In genomic region chr5:125045202-125045601, GRCm38 (mm10) we compare ENCODE assay signal across 15 mouse cellular contexts. TPM values are rescaled to one million over a fixed set of nuclear protein-coding genes. Genes with fewer than 3 reads are reported as not detected.
DNase-seq lines count a peak whose midpoint lies in the region; ATAC-seq and TF ChIP-seq lines count a peak whose summit lies in the region.
"Had no signal": no experiment of that assay in that cellular context is flagged by ENCODE, and none has a peak within 500 bp of the region (broad histone marks: within the 10 kb centered on the region; RNA-seq: fewer than 3 reads in every experiment).

No protein-coding gene starts in this region.

- in situ Hi-C loops in Patski (cut with MboI; ENCODE audit: low pct_unique_long_range_greater_than_20kb) = no loop called here

- POLR2A ChIA-PET in Patski (lab: Charles Lee) = no interaction called here

- peaks cover 52% of the 10 kb centered on the region for H3K4me1 ChIP-seq in forebrain, embryonic 10.5 days
- no peaks in the 10 kb centered on the region; the same call in 1 of the 2 replicates for H3K4me1 ChIP-seq in hindbrain, postnatal 0 days (ENCODE audit: insufficient read depth, low read length)

- peak; percentile 80 for ATAC-seq in Patski
- 0 out of 2 replicates have a peak, but pooled peaks have one; percentile 19 for ATAC-seq in hindbrain, postnatal 0 days
- ATAC-seq: liver, embryonic 12.5 days; lung, postnatal 0 days had no signal

- peak; percentile 92 for DNase-seq in Muller cell, postnatal 12 days (ENCODE audit: inconsistent ontology term)
- DNase-seq in Patski (ENCODE audit: low read depth, low spot score) = no peak
- peak; percentile 42 for DNase-seq in forebrain, embryonic 10.5 days (ENCODE audit: extremely low spot score, low spot score)
- no peak for DNase-seq in hindbrain, postnatal 0 days (ENCODE audit: low spot score)
- DNase-seq in spleen, postnatal 14 days (ENCODE audit: low spot score in 2 of 2) = no peak
- no peak for DNase-seq in cerebellum, adult 11-12 months
- no peak for DNase-seq in right cerebral cortex, adult 2 months (ENCODE audit: low spot score in 2 of 2)
- DNase-seq: heart, adult 11 months had no signal

- peak overlapping the region; percentile 89 for H3K27ac ChIP-seq in forebrain, embryonic 10.5 days
- 0 out of 2 replicates have a peak overlapping the region, but pooled peaks have one; percentile 27 for H3K27ac ChIP-seq in hindbrain, postnatal 0 days
- H3K27ac ChIP-seq: kidney, embryonic 15.5 days; neural tube, embryonic 15.5 days had no signal

- H3K36me3 ChIP-seq in forebrain, embryonic 10.5 days (replicated peaks) = peaks cover 100% of the 10 kb centered on the region
- H3K36me3 ChIP-seq in hindbrain, postnatal 0 days (ENCODE audit: insufficient read depth, low read length) = peaks cover 53% of the 10 kb centered on the region

- no peaks in the 10 kb centered on the region for H3K27me3 ChIP-seq in Patski
- no peaks in the 10 kb centered on the region for H3K27me3 ChIP-seq in forebrain, embryonic 10.5 days (ENCODE audit: poor library complexity, severe bottlenecking)
- no peaks in the 10 kb centered on the region for H3K27me3 ChIP-seq in hindbrain, postnatal 0 days (ENCODE audit: insufficient read depth, low read length)
- H3K27me3 ChIP-seq: CH12.LX; embryonic facial prominence, embryonic 15.5 days; kidney, embryonic 15.5 days; liver, embryonic 12.5 days; neural tube, embryonic 15.5 days had no signal

- TF ChIP-seq CTCF in Patski (IDR thresholded peaks at IDR 0.05) = no peak
- no peak for TF ChIP-seq CTCF in hindbrain, postnatal 0 days (IDR thresholded peaks at IDR 0.05; ENCODE audit: low read depth)

- H3K4me2 ChIP-seq in hindbrain, postnatal 0 days (ENCODE audit: low read depth, low read length) = no peak overlapping the region
- H3K4me2 ChIP-seq: embryonic facial prominence, embryonic 15.5 days; kidney, embryonic 15.5 days; liver, embryonic 12.5 days; neural tube, embryonic 15.5 days had no signal

- CTCF ChIA-PET in Patski (lab: Charles Lee) = interaction anchor here (0.7 to 1.4 kb wide), 3 partner anchors 12 to 128 kb away, joined by 3 to 4 read pairs (median 3); no protein-coding TSS in a partner anchor

- WGBS in forebrain, embryonic 10.5 days = 23% methylated on average over 5 of the region's 5 CpGs
- WGBS in hindbrain, postnatal 0 days = 13% methylated on average over 5 of the region's 5 CpGs

- 0 out of 2 replicates have a peak overlapping the region, but pooled peaks have one; percentile 2 for H3K4me3 ChIP-seq in forebrain, embryonic 10.5 days
- H3K4me3 ChIP-seq in hindbrain, postnatal 0 days (ENCODE audit: low read length) = no peak overlapping the region
- H3K4me3 ChIP-seq: embryonic facial prominence, embryonic 15.5 days; kidney, embryonic 15.5 days; liver, embryonic 12.5 days; neural tube, embryonic 15.5 days had no signal

- H3K9ac ChIP-seq in hindbrain, postnatal 0 days (replicated peaks; ENCODE audit: low read length) = no peak overlapping the region
- H3K9ac ChIP-seq: embryonic facial prominence, embryonic 15.5 days; kidney, embryonic 15.5 days; liver, embryonic 12.5 days; neural tube, embryonic 15.5 days had no signal

- H3K9me3 ChIP-seq in forebrain, embryonic 10.5 days = no peaks in the 10 kb centered on the region
- no peaks in the 10 kb centered on the region for H3K9me3 ChIP-seq in hindbrain, postnatal 0 days (ENCODE audit: low read length)
- H3K9me3 ChIP-seq: embryonic facial prominence, embryonic 15.5 days; kidney, embryonic 15.5 days; liver, embryonic 12.5 days; neural tube, embryonic 15.5 days had no signal

RNA-seq across cellular contexts. Expression of gene Rflna, which starts 42.2 kb away (rescaled TPM):
- polyA plus RNA-seq in Patski (2021) = 0.13 TPM
- 3.4 and 4.3 TPM in 2 replicates for polyA plus RNA-seq in forebrain, embryonic 10.5 days (2016; fragmentation: Nextera tagmentation; extraction: Ambion mirVana)
- total RNA-seq in hindbrain, postnatal 0 days (2014; rRNA removed) = 9.8 and 14.2 TPM in 2 replicates
- 7.4 and 7.5 TPM in 2 replicates for polyA plus RNA-seq in hindbrain, postnatal 0 days (2015; fragmentation: Nextera tagmentation; extraction: Ambion mirVana)
- total RNA-seq: gastrocnemius, adult 18-20 months had no signal

Comparison
In these comparisons a context has a peak if more than half of its experiments do, and no peak if none do; other contexts are left out.
1. DNase-seq: peak in Muller cell, postnatal 12 days (single experiment) and forebrain, embryonic 10.5 days (single experiment); none in Patski (single experiment), hindbrain, postnatal 0 days (single experiment), spleen, postnatal 14 days (0 of 2), cerebellum, adult 11-12 months (single experiment) and right cerebral cortex, adult 2 months (0 of 2).